Mouse (Mus musculus): ENCODE data around the gene Nav1. TPM values are rescaled to one million over a fixed set of nuclear protein-coding genes. Genes with fewer than 3 reads are reported as not detected.

Nav1 gene
- total RNA-seq, 4 experiments from 2014 or later = 14.8 to 19.1 (median 15.9) TPM

Small RNAs within 50 kb of the gene (microRNA-seq; reads per million reads assigned to microRNA genes)
- not detected for gene Mir1231

Other genes starting within 250 kb of the Nav1 start
- gene Shisa4, start 232.1 kb downstream of the Nav1 start, total RNA-seq (2022) = 1 to 10 TPM; 2.3 to 3.5 (median 2.8) TPM
- 10 to 100 TPM; 27.1 to 34.0 (median 30.1) TPM for gene Ipo9, start 176.8 kb downstream of the Nav1 start, total RNA-seq (2022)
- 10 to 100 TPM; 36.0 to 45.8 (median 40.9) TPM for gene Csrp1, start 112.8 kb upstream of the Nav1 start, total RNA-seq (2022)
- 10 to 100 TPM in 1 of 4 experiments, 1 to 10 TPM in 3; 7.2 to 12.7 (median 8.4) TPM for gene Phlda3, start 158.8 kb upstream of the Nav1 start, total RNA-seq (2022)
- gene Tnni1, start 172.1 kb upstream of the Nav1 start, total RNA-seq (2022) = 1 to 10 TPM in 2 of 4 experiments, under 1 TPM in 2; 0.44 to 2.4 (median 1.1) TPM
- 1 to 10 TPM; 5.0 to 8.6 (median 5.5) TPM for gene Lad1, start 211.3 kb upstream of the Nav1 start, total RNA-seq (2022)
- gene Tnnt2, start 229.1 kb upstream of the Nav1 start, total RNA-seq (2022) = over 10,000 TPM in 2 of 4 experiments, 1,000 to 10,000 TPM in 2; 8,821 to 11,650 (median 10,060) TPM

Data from heart, adult 8-10 months (tissue).